In the genomic region with DNA sequence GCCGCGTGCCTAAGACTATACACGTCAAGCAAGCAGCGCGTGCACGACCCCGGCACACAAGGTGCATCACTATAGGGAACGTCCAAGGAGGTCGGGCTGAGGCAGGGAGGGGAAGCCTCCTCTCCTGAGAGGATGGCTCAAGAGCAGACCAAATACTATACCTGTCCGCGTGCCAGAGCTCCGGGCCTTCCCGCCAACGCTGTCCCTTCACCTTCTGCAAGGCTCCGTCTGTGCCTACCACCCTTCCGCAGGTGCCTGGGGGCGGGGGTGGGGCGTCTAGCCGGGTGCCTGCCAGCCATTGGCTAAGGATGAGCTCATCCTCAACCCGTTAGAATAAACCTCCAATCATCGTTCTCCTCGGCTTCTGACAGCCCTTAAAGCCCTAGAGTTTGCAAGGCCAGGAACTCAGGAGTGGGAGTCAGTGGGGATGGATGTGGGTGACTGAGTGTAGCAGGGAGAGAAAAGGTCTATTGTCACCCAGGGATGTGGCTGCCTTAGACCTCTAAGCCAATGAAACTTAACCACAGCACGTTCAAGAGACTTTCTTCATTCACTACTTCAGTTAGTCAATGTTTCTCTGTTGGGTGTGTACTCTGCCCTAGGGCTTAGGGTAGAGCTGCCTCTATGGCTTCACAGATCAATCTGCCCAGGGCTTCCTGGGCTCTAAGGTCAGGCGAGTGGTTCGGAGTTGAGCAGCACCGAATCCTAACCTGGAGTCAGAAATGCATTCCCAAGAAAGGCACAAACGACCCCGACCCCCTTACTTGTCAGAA, we compare ENCODE assay signal across 8 mouse cellular contexts. TPM values are rescaled to one million over a fixed set of nuclear protein-coding genes. Genes with fewer than 3 reads are reported as not detected.
A peak's percentile ranks its signal among the peaks of the same experiment; 100 is the strongest.
DNase-seq lines count a peak whose midpoint lies in the region; ATAC-seq and TF ChIP-seq lines count a peak whose summit lies in the region.

Gene Rps6kl1, minus strand, starts transcription at position 263 of the 773 bp plus-strand sequence.

- H3K4me1 ChIP-seq in MEL (ENCODE audit: control insufficient read depth in 1 of 2, insufficient read depth in 2 of 2, low read length in 2 of 2) = peaks cover 0 to 4% of the 10 kb centered on the region in 2 experiments; a peak in 1 of 4 replicates
- 0 out of 2 replicates have a peak, but pooled peaks cover 2% of the 10 kb centered on the region for H3K4me1 ChIP-seq in forebrain, embryonic 14.5 days (ENCODE audit: control insufficient read depth, insufficient read depth, low read length)
- peaks cover 24% of the 10 kb centered on the region for H3K4me1 ChIP-seq in megakaryocyte, embryonic 14.5 days

- TF ChIP-seq POLR2A in MEL (IDR thresholded peaks at IDR 0.05; ENCODE audit: control insufficient read depth in 1 of 2, insufficient read depth in 1 of 2, low read depth in 1 of 2, low read length in 2 of 2, poor library complexity in 1 of 2) = peak; percentile 66 to 68

- TF ChIP-seq RAD21 in MEL (IDR thresholded peaks at IDR 0.05; ENCODE audit: low read depth, low read length) = no peak

- peak; percentile 91 for DNase-seq in MEL (ENCODE audit: low read depth, low spot score)
- DNase-seq in cerebellum, adult 11 months = peak; percentile 86
- peak; percentile 81 for DNase-seq in forebrain, embryonic 14.5 days (ENCODE audit: low spot score)
- peak; percentile 81 for DNase-seq in induced T-regulatory cell, adult 2 months (ENCODE audit: low read depth)
- DNase-seq in left cerebral cortex, adult 9 months (ENCODE audit: low spot score in 2 of 2) = peak; percentile 79 to 81
- peak; percentile 83 for DNase-seq in right cerebral cortex, postnatal 25 days
- DNase-seq in urinary bladder, adult 18-20 months (ENCODE audit: low spot score in 2 of 2) = no peak

- peak within 1 kb of the TSS; percentile 62 to 83 for H3K4me3 ChIP-seq in MEL (ENCODE audit: control insufficient read depth in 1 of 2, insufficient read depth in 1 of 2, low read depth in 2 of 2, low read length in 2 of 2)
- peak within 1 kb of the TSS; percentile 39 for H3K4me3 ChIP-seq in forebrain, embryonic 14.5 days (ENCODE audit: low read depth, low read length)
- H3K4me3 ChIP-seq in megakaryocyte, embryonic 14.5 days (replicated peaks) = peak within 1 kb of the TSS; percentile 80

- WGBS in forebrain, embryonic 14.5 days = 14% methylated on average over 28 of the region's 28 CpGs

- TF ChIP-seq CTCF in MEL (IDR thresholded peaks at IDR 0.05 in 2 of 3, conservative IDR thresholded peaks at IDR 0.05 in 1 of 3; ENCODE audit: control insufficient read depth in 1 of 3, insufficient read depth in 1 of 3, low read depth in 2 of 3, low read length in 3 of 3, poor library complexity in 1 of 3, severe bottlenecking in 1 of 3) = no peak

- no peaks in the 10 kb centered on the region; a peak in 1 of 4 replicates for H3K36me3 ChIP-seq in MEL (ENCODE audit: control insufficient read depth in 1 of 2, insufficient read depth in 2 of 2, low read length in 2 of 2)
- H3K36me3 ChIP-seq in forebrain, embryonic 14.5 days (ENCODE audit: control insufficient read depth, insufficient read depth, low read length) = 0 out of 2 replicates have a peak, but pooled peaks cover 2% of the 10 kb centered on the region
- H3K36me3 ChIP-seq in megakaryocyte, embryonic 14.5 days (replicated peaks; ENCODE audit: low read length) = no peaks in the 10 kb centered on the region

- H3K9me3 ChIP-seq in MEL (replicated peaks; ENCODE audit: insufficient read depth, low read length) = no peaks in the 10 kb centered on the region
- no peaks in the 10 kb centered on the region for H3K9me3 ChIP-seq in forebrain, embryonic 14.5 days (replicated peaks; ENCODE audit: control insufficient read depth, low read length)
- H3K9me3 ChIP-seq in megakaryocyte, embryonic 14.5 days = peaks cover 6% of the 10 kb centered on the region; the same call in 1 of the 2 replicates

- H3K79me2 ChIP-seq in MEL (ENCODE audit: control insufficient read depth, insufficient read depth, low read length, poor library complexity) = no peaks in the 10 kb centered on the region

- peaks cover 0 to 3% of the 10 kb centered on the region in 2 experiments; a peak in 1 of 4 replicates for H3K27me3 ChIP-seq in MEL (ENCODE audit: control insufficient read depth in 1 of 2, insufficient read depth in 2 of 2, low read length in 2 of 2)
- 0 out of 2 replicates have a peak, but pooled peaks cover 4% of the 10 kb centered on the region for H3K27me3 ChIP-seq in forebrain, embryonic 14.5 days (replicated peaks; ENCODE audit: control insufficient read depth, insufficient read depth, low read length)
- peaks cover 65% of the 10 kb centered on the region for H3K27me3 ChIP-seq in megakaryocyte, embryonic 14.5 days (replicated peaks)

- ATAC-seq in forebrain, embryonic 14.5 days = peak; percentile 97

- H3K9ac ChIP-seq in MEL (ENCODE audit: control insufficient read depth, low read depth, low read length, poor library complexity, severe bottlenecking) = peak within 1 kb of the TSS; percentile 66
- peak within 1 kb of the TSS; percentile 67 for H3K9ac ChIP-seq in forebrain, embryonic 14.5 days (ENCODE audit: low read length)

- H3K4me2 ChIP-seq in forebrain, embryonic 14.5 days (ENCODE audit: low read length) = peak within 1 kb of the TSS; percentile 50

- no peak within 1 kb of the TSS for H3K27ac ChIP-seq in MEL (ENCODE audit: control insufficient read depth, low read depth, low read length)
- no peak within 1 kb of the TSS for H3K27ac ChIP-seq in forebrain, embryonic 14.5 days (ENCODE audit: low read depth, low read length)

- no peak for TF ChIP-seq EP300 in MEL (IDR thresholded peaks at IDR 0.05; ENCODE audit: low read depth in 1 of 2, low read length in 2 of 2)

TF ChIP-seq in MEL, 35 proteins besides CTCF, POLR2A, EP300 and RAD21:
- TF ChIP-seq TAL1 (IDR thresholded peaks at IDR 0.05; ENCODE audit: low read length) (no peak), NELFE (IDR thresholded peaks at IDR 0.05; ENCODE audit: low read depth, low read length) (peak; percentile 66), NRF1 (IDR thresholded peaks at IDR 0.05; ENCODE audit: insufficient read depth, low read depth, low read length, poor library complexity, severe bottlenecking) (no peak), SIN3A (IDR thresholded peaks at IDR 0.05; ENCODE audit: low read length) (peak; percentile 57), MAX (IDR thresholded peaks at IDR 0.05; ENCODE audit: low read length) (peak; percentile 77; the same call in 1 of the 2 replicates), RCOR1 (IDR thresholded peaks at IDR 0.05; ENCODE audit: low read depth, low read length) (no peak), MYC (IDR thresholded peaks at IDR 0.05; ENCODE audit: low read depth, low read length) (0 out of 2 replicates have a peak, but pooled peaks have one; percentile 29), ELF1 (IDR thresholded peaks at IDR 0.05; ENCODE audit: low read depth, low read length) (peak; percentile 42; the same call in 1 of the 2 replicates), MAZ (IDR thresholded peaks at IDR 0.05; ENCODE audit: low read depth, low read length) (peak; percentile 73; the same call in 1 of the 2 replicates), MXI1 (IDR thresholded peaks at IDR 0.05; ENCODE audit: low read depth, low read length) (peak; percentile 49; the same call in 1 of the 2 replicates), TCF12 (IDR thresholded peaks at IDR 0.05; ENCODE audit: low read depth, low read length) (peak; percentile 39; the same call in 1 of the 2 replicates), POLR2AphosphoS2 (IDR thresholded peaks at IDR 0.05; ENCODE audit: low read length) (peak; percentile 52; the same call in 1 of the 2 replicates)
TF ChIP-seq in MEL: peak in this region for 9.

RNA-seq across cellular contexts. Expression of gene Rps6kl1, which starts in this region (rescaled TPM):
- total RNA-seq in MEL (2012; rRNA removed) = 3.4 and 5.4 TPM in 2 replicates
- 1 to 10 TPM in 1 of 2 experiments, not detected in 1; 6.2 TPM for polyA plus RNA-seq in MEL (2012; ENCODE audit: insufficient read depth in 1 of 2, insufficient read length in 2 of 2, low read depth in 1 of 2, low replicate concordance in 2 of 2, missing spikeins in 1 of 2)
- 11.7 and 16.6 TPM in 2 replicates for polyA plus RNA-seq in forebrain, embryonic 14.5 days (2014; fragmentation: Nextera tagmentation; extraction: Ambion mirVana)
- polyA plus RNA-seq in megakaryocyte, embryonic 14.5 days (2012; ENCODE audit: insufficient read depth, low replicate concordance) = 0.68 TPM in 1 of 2 replicates, not detected in the other

Comparison
In these comparisons a context has a peak if more than half of its experiments do, and no peak if none do; other contexts are left out.
1. DNase-seq: peak in MEL (single experiment), cerebellum, adult 11 months (single experiment), forebrain, embryonic 14.5 days (single experiment), induced T-regulatory cell, adult 2 months (single experiment), left cerebral cortex, adult 9 months (2 of 2) and right cerebral cortex, postnatal 25 days (single experiment); none in urinary bladder, adult 18-20 months (0 of 2).
2. Peak in every context shown above with its lines, with median percentiles within 50 percentile points of each other: H3K4me3 ChIP-seq.